Mouse (Mus musculus): ENCODE data around the gene Rhoh.

Gene Rhoh

GRCm38 (mm10) chr5:65871276-65871875, 10.4 kb downstream of the Rhoh start:
- TF ChIP-seq GATA4 (IDR thresholded peaks at IDR 0.05; ENCODE audit: insufficient replicate concordance, low read length) = no peak

- TF ChIP-seq GATA4 (IDR thresholded peaks at IDR 0.05; ENCODE audit: insufficient replicate concordance, low read length) = no peak
These were observed 12.2 kb downstream of the Rhoh start for GRCm38 (mm10) chr5:65873212-65873611.

GRCm38 (mm10) chr5:65875269-65875668, 14.3 kb downstream of the Rhoh start:
- no peak for TF ChIP-seq GATA4 (IDR thresholded peaks at IDR 0.05; ENCODE audit: insufficient replicate concordance, low read length)

GRCm38 (mm10) chr5:65878367-65878766, 17.4 kb downstream of the Rhoh start:
- TF ChIP-seq GATA4 (IDR thresholded peaks at IDR 0.05; ENCODE audit: insufficient replicate concordance, low read length) = no peak

- TF ChIP-seq GATA4 (IDR thresholded peaks at IDR 0.05; ENCODE audit: insufficient replicate concordance, low read length) = no peak
These were observed 20.2 kb downstream of the Rhoh start for GRCm38 (mm10) chr5:65881254-65881653.

GRCm38 (mm10) chr5:65882476-65883205, 21.6 kb downstream of the Rhoh start:
- no peak for TF ChIP-seq GATA4 (IDR thresholded peaks at IDR 0.05; ENCODE audit: insufficient replicate concordance, low read length)

- TF ChIP-seq GATA4 (IDR thresholded peaks at IDR 0.05; ENCODE audit: insufficient replicate concordance, low read length) = no peak
These were observed 22.3 kb downstream of the Rhoh start for GRCm38 (mm10) chr5:65883355-65883754.

GRCm38 (mm10) chr5:65885699-65886443, 24.9 kb downstream of the Rhoh start:
- no peak for TF ChIP-seq GATA4 (IDR thresholded peaks at IDR 0.05; ENCODE audit: insufficient replicate concordance, low read length)

GRCm38 (mm10) chr5:65888102-65888501, 27.1 kb downstream of the Rhoh start:
- no peak for TF ChIP-seq GATA4 (IDR thresholded peaks at IDR 0.05; ENCODE audit: insufficient replicate concordance, low read length)

GRCm38 (mm10) chr5:65888998-65889397, 28.0 kb downstream of the Rhoh start:
- no peak for TF ChIP-seq GATA4 (IDR thresholded peaks at IDR 0.05; ENCODE audit: insufficient replicate concordance, low read length)

GRCm38 (mm10) chr5:65891251-65891826, 30.3 kb downstream of the Rhoh start:
- TF ChIP-seq GATA4 (IDR thresholded peaks at IDR 0.05; ENCODE audit: insufficient replicate concordance, low read length) = no peak

GRCm38 (mm10) chr5:65895121-65895692, 34.2 kb downstream of the Rhoh start:
- TF ChIP-seq GATA4 (IDR thresholded peaks at IDR 0.05; ENCODE audit: insufficient replicate concordance, low read length) = no peak

GRCm38 (mm10) chr5:65895764-65896163, 34.8 kb downstream of the Rhoh start:
- no peak for TF ChIP-seq GATA4 (IDR thresholded peaks at IDR 0.05; ENCODE audit: insufficient replicate concordance, low read length)

- no peak for TF ChIP-seq GATA4 (IDR thresholded peaks at IDR 0.05; ENCODE audit: insufficient replicate concordance, low read length)
These were observed 36.7 kb downstream of the Rhoh start for GRCm38 (mm10) chr5:65897731-65898130.

GRCm38 (mm10) chr5:65898683-65899082, 37.7 kb downstream of the Rhoh start:
- TF ChIP-seq GATA4 (IDR thresholded peaks at IDR 0.05; ENCODE audit: insufficient replicate concordance, low read length) = no peak
